Mouse (Mus musculus): ENCODE results near the gene Slc25a21. TPM values are rescaled to one million over a fixed set of nuclear protein-coding genes. Genes with fewer than 3 reads are reported as not detected.

Slc25a21 gene
- polyA plus RNA-seq, 1 experiment from 2014 or later = 0.19 TPM

GRCm38 (mm10) chr12:56873204-56873603 is 324.1 kb downstream of the Slc25a21 start:
- Histone ChIP-seq H3K4me2 (ENCODE audit: low read length) (no peak overlapping the region), H3K36me3 (ENCODE audit: control insufficient read depth, insufficient read depth, low read length) (no peaks in the 10 kb centered on the region), H3K9me3 (ENCODE audit: control insufficient read depth, low read length) (no peaks in the 10 kb centered on the region), H3K4me3 (ENCODE audit: low read depth, low read length) (no peak overlapping the region), H3K9ac (ENCODE audit: low read length) (no peak overlapping the region), H3K27me3 (replicated peaks; ENCODE audit: control insufficient read depth, insufficient read depth, low read length) (no peaks in the 10 kb centered on the region), H3K27ac (ENCODE audit: low read depth) (no peak overlapping the region), H3K4me1 (replicated peaks; ENCODE audit: control insufficient read depth, insufficient read depth, low read length) (no peaks in the 10 kb centered on the region)
- DNase-seq (ENCODE audit: low spot score) (no peak), ATAC-seq (replicated peaks; ENCODE audit: low FRiP score, low TSS enrichment, low read depth) (no peak)

GRCm38 (mm10) chr12:56870569-56870968 is 326.7 kb downstream of the Slc25a21 start:
- H3K9ac ChIP-seq (ENCODE audit: low read length) = no peak overlapping the region
- no peak overlapping the region for H3K4me3 ChIP-seq (ENCODE audit: low read depth, low read length)
- no peak overlapping the region for H3K27ac ChIP-seq (ENCODE audit: low read depth)
- H3K9me3 ChIP-seq (ENCODE audit: control insufficient read depth, low read length) = no peaks in the 10 kb centered on the region
- H3K36me3 ChIP-seq (ENCODE audit: control insufficient read depth, insufficient read depth, low read length) = no peaks in the 10 kb centered on the region
- no peaks in the 10 kb centered on the region for H3K27me3 ChIP-seq (replicated peaks; ENCODE audit: control insufficient read depth, insufficient read depth, low read length)
- H3K4me1 ChIP-seq (replicated peaks; ENCODE audit: control insufficient read depth, insufficient read depth, low read length) = no peaks in the 10 kb centered on the region
- 66% methylated on average over 3 of the region's 3 CpGs for WGBS
- no peak overlapping the region for H3K4me2 ChIP-seq (ENCODE audit: low read length)
- no peak for ATAC-seq (replicated peaks; ENCODE audit: low FRiP score, low TSS enrichment, low read depth)
- no peak for DNase-seq (ENCODE audit: low spot score)

DNA sequence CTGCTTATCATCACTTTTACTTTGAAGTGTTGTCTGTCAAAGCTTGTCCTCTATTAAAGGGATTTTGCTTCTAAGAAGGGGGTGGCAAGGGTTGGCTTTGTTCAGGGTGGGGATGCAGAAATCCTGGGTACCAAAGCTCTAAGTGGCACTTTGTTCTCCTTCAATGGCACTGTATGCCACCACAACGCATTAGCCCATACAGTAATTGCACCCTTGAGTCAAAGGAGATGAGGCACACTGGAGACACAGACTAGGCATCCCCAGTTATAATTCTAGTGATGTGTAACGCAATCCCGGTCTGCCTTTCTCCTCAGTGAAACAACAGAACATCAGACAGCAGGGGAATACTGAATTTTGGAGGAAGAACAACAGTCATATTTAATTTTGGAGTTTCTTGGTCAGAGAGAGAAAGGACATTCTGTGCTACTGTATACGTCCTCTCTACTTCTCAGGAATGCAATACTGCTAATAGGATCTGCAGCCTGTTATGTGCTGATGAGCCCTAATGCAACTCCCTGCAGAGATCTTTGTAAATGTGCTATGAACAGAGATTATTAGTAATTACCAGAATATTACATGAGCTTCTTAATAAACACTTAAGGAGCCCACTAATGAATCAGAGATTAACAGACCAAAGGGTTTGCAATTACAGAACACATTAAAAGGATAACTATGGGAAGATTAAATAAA is 333.3 kb downstream of the Slc25a21 start:
- Histone ChIP-seq H3K4me3 (ENCODE audit: low read depth, low read length) (no peak overlapping the region), H3K4me1 (replicated peaks; ENCODE audit: control insufficient read depth, insufficient read depth, low read length) (no peaks in the 10 kb centered on the region), H3K27me3 (replicated peaks; ENCODE audit: control insufficient read depth, insufficient read depth, low read length) (no peaks in the 10 kb centered on the region), H3K36me3 (ENCODE audit: control insufficient read depth, insufficient read depth, low read length) (no peaks in the 10 kb centered on the region), H3K9ac (ENCODE audit: low read length) (no peak overlapping the region), H3K4me2 (ENCODE audit: low read length) (no peak overlapping the region), H3K9me3 (ENCODE audit: control insufficient read depth, low read length) (no peaks in the 10 kb centered on the region), H3K27ac (ENCODE audit: low read depth) (no peak overlapping the region)
- no peak for DNase-seq (ENCODE audit: low spot score)
- no peak for ATAC-seq (replicated peaks; ENCODE audit: low FRiP score, low TSS enrichment, low read depth)
- 86% methylated on average over 4 of the region's 4 CpGs for WGBS

DNA sequence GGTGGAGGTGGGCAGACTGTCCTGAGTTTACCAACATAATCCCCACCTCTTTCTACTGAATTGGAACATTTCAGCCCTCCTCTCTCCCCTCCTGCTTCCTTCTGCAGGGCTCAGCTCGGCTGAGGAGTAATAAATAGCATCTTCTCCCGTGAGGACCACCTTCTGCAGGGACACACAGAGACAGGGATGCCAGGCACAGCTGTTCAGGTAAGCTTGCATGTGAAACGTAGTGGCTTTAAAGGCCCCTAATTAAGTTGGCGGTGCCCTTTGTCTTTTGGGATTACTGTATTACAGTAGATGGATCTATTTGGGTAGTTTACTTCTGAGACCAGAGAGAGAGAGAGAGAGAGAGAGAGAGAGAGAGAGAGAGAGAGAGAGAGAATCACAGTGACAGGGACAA is 344.6 kb downstream of the Slc25a21 start:
- no peak for DNase-seq (ENCODE audit: low spot score)
- no peak overlapping the region for H3K4me2 ChIP-seq (ENCODE audit: low read length)
- ATAC-seq (replicated peaks; ENCODE audit: low FRiP score, low TSS enrichment, low read depth) = no peak
- H3K4me1 ChIP-seq (replicated peaks; ENCODE audit: control insufficient read depth, insufficient read depth, low read length) = no peaks in the 10 kb centered on the region
- no peak overlapping the region for H3K4me3 ChIP-seq (ENCODE audit: low read depth, low read length)
- H3K27ac ChIP-seq (ENCODE audit: low read depth) = no peak overlapping the region
- no peak overlapping the region for H3K9ac ChIP-seq (ENCODE audit: low read length)
- H3K9me3 ChIP-seq (ENCODE audit: control insufficient read depth, low read length) = no peaks in the 10 kb centered on the region
- H3K27me3 ChIP-seq (replicated peaks; ENCODE audit: control insufficient read depth, insufficient read depth, low read length) = no peaks in the 10 kb centered on the region
- WGBS = 51% methylated on average over 4 of the region's 4 CpGs
- no peaks in the 10 kb centered on the region for H3K36me3 ChIP-seq (ENCODE audit: control insufficient read depth, insufficient read depth, low read length)

- H3K4me1 ChIP-seq (replicated peaks; ENCODE audit: control insufficient read depth, insufficient read depth, low read length) = no peaks in the 10 kb centered on the region
- no peak overlapping the region for H3K9ac ChIP-seq (ENCODE audit: low read length)
- no peak overlapping the region for H3K4me2 ChIP-seq (ENCODE audit: low read length)
- ATAC-seq (replicated peaks; ENCODE audit: low FRiP score, low TSS enrichment, low read depth) = no peak
- H3K9me3 ChIP-seq (ENCODE audit: control insufficient read depth, low read length) = no peaks in the 10 kb centered on the region
- WGBS = 58% methylated on average over 3 of the region's 3 CpGs
- H3K4me3 ChIP-seq (ENCODE audit: low read depth, low read length) = no peak overlapping the region
- no peak overlapping the region for H3K27ac ChIP-seq (ENCODE audit: low read depth)
- no peak for DNase-seq (ENCODE audit: low spot score)
- no peaks in the 10 kb centered on the region for H3K36me3 ChIP-seq (ENCODE audit: control insufficient read depth, insufficient read depth, low read length)
- no peaks in the 10 kb centered on the region for H3K27me3 ChIP-seq (replicated peaks; ENCODE audit: control insufficient read depth, insufficient read depth, low read length)
Observed at GRCm38 (mm10) chr12:56851464-56851863, 345.8 kb downstream of the Slc25a21 start.

- ATAC-seq (replicated peaks; ENCODE audit: low FRiP score, low TSS enrichment, low read depth) (no peak), DNase-seq (ENCODE audit: low spot score) (no peak)
- Histone ChIP-seq H3K27me3 (replicated peaks; ENCODE audit: control insufficient read depth, insufficient read depth, low read length) (no peaks in the 10 kb centered on the region), H3K27ac (ENCODE audit: low read depth) (no peak overlapping the region), H3K9ac (ENCODE audit: low read length) (no peak overlapping the region), H3K4me1 (replicated peaks; ENCODE audit: control insufficient read depth, insufficient read depth, low read length) (peaks cover 14% of the 10 kb centered on the region), H3K4me3 (ENCODE audit: low read depth, low read length) (no peak overlapping the region), H3K36me3 (ENCODE audit: control insufficient read depth, insufficient read depth, low read length) (no peaks in the 10 kb centered on the region), H3K4me2 (ENCODE audit: low read length) (no peak overlapping the region), H3K9me3 (ENCODE audit: control insufficient read depth, low read length) (no peaks in the 10 kb centered on the region)
- 80% methylated on average over 1 of the region's 1 CpGs for WGBS
Observed at GRCm38 (mm10) chr12:56829945-56830344, 367.3 kb downstream of the Slc25a21 start.

GRCm38 (mm10) chr12:56829455-56829883 is 367.8 kb downstream of the Slc25a21 start:
- no peak for DNase-seq (ENCODE audit: low spot score)
- Histone ChIP-seq H3K36me3 (ENCODE audit: control insufficient read depth, insufficient read depth, low read length) (no peaks in the 10 kb centered on the region), H3K9me3 (ENCODE audit: control insufficient read depth, low read length) (no peaks in the 10 kb centered on the region), H3K27me3 (replicated peaks; ENCODE audit: control insufficient read depth, insufficient read depth, low read length) (no peaks in the 10 kb centered on the region), H3K4me1 (replicated peaks; ENCODE audit: control insufficient read depth, insufficient read depth, low read length) (peaks cover 14% of the 10 kb centered on the region), H3K9ac (ENCODE audit: low read length) (no peak overlapping the region), H3K4me3 (ENCODE audit: low read depth, low read length) (no peak overlapping the region), H3K27ac (ENCODE audit: low read depth) (no peak overlapping the region), H3K4me2 (ENCODE audit: low read length) (no peak overlapping the region; the same call in 1 of the 2 replicates)
- 12% methylated on average over 5 of the region's 5 CpGs for WGBS
- 0 out of 2 replicates have a peak, but pooled peaks have one; percentile 41 for ATAC-seq (replicated peaks; ENCODE audit: low FRiP score, low TSS enrichment, low read depth)

GRCm38 (mm10) chr12:56827808-56828384 is 369.4 kb downstream of the Slc25a21 start:
- DNase-seq (ENCODE audit: low spot score) (no peak), ATAC-seq (replicated peaks; ENCODE audit: low FRiP score, low TSS enrichment, low read depth) (peak; percentile 73)
- peaks cover 14% of the 10 kb centered on the region for H3K4me1 ChIP-seq (replicated peaks; ENCODE audit: control insufficient read depth, insufficient read depth, low read length)
- H3K27ac ChIP-seq (ENCODE audit: low read depth) = no peak overlapping the region
- H3K27me3 ChIP-seq (replicated peaks; ENCODE audit: control insufficient read depth, insufficient read depth, low read length) = no peaks in the 10 kb centered on the region
- 32% methylated on average over 8 of the region's 8 CpGs for WGBS
- no peak overlapping the region for H3K4me3 ChIP-seq (ENCODE audit: low read depth, low read length)
- no peaks in the 10 kb centered on the region for H3K9me3 ChIP-seq (ENCODE audit: control insufficient read depth, low read length)
- no peaks in the 10 kb centered on the region for H3K36me3 ChIP-seq (ENCODE audit: control insufficient read depth, insufficient read depth, low read length)
- no peak overlapping the region for H3K9ac ChIP-seq (ENCODE audit: low read length)
- no peak overlapping the region for H3K4me2 ChIP-seq (ENCODE audit: low read length)

DNA sequence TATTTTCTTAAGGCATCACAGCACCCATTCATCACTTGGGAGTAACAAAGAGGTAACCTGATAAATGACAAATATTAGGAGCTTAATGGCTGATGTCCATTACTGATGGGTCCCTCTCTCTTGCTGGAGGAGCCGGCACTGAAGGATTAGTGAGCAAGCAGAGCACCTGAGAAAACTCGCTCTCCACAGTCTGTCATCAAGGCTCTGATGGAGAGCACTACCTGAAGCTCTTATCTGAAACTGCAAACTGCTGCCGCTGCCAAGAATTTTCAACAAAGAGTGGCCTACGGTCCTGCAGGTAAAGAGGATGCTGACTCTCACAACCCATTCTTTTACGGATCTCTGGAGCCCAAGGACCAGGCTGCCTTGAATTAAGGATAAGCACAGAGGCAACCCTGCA is 372.6 kb downstream of the Slc25a21 start:
- no peak for ATAC-seq (replicated peaks; ENCODE audit: low FRiP score, low TSS enrichment, low read depth)
- 42% methylated on average over 5 of the region's 5 CpGs for WGBS
- Histone ChIP-seq H3K27ac (ENCODE audit: low read depth) (no peak overlapping the region), H3K4me1 (replicated peaks; ENCODE audit: control insufficient read depth, insufficient read depth, low read length) (peaks cover 13% of the 10 kb centered on the region), H3K27me3 (replicated peaks; ENCODE audit: control insufficient read depth, insufficient read depth, low read length) (no peaks in the 10 kb centered on the region), H3K4me2 (ENCODE audit: low read length) (no peak overlapping the region), H3K9me3 (ENCODE audit: control insufficient read depth, low read length) (no peaks in the 10 kb centered on the region), H3K9ac (ENCODE audit: low read length) (no peak overlapping the region), H3K4me3 (ENCODE audit: low read depth, low read length) (no peak overlapping the region), H3K36me3 (ENCODE audit: control insufficient read depth, insufficient read depth, low read length) (no peaks in the 10 kb centered on the region)
- no peak for DNase-seq (ENCODE audit: low spot score)

Data from intestine, embryonic 14.5 days (tissue).